Mouse (Mus musculus) megakaryocyte progenitor cell, adult 5-6 weeks (primary cell): Measurements from ENCODE around the gene Lmna. TPM values are rescaled to one million over a fixed set of nuclear protein-coding genes. Genes with fewer than 3 reads are reported as not detected.

Source experiments
- ATAC-seq: replicated peaks from 2 replicates; pipeline ENCODE4 v1.8.0; 2016; ENCODE audit warnings: mild to moderate bottlenecking, moderate TSS enrichment, inconsistent platforms; ENCODE audit not compliant: poor library complexity
- total RNA-seq, 2 experiments: library from RNA; stranded (forward) in 1 of 2; stranded (reverse) in 1 of 2; fragments of 157-497, 149-512 nt in 1 of 2; fragments of 200-1000 nt in 1 of 2; gene quantifications; 2 replicates each; pipeline versions ENCODE4 v1.2.3 to v1.2.4; 2015 to 2017

Lmna gene
- total RNA-seq, 2 experiments from 2014 or later = 2.6 to 5.8 TPM

- ATAC-seq = no peak
These were observed 59.2 kb downstream of the Lmna start for GRCm38 (mm10) chr3:88450379-88451131.

DNA sequence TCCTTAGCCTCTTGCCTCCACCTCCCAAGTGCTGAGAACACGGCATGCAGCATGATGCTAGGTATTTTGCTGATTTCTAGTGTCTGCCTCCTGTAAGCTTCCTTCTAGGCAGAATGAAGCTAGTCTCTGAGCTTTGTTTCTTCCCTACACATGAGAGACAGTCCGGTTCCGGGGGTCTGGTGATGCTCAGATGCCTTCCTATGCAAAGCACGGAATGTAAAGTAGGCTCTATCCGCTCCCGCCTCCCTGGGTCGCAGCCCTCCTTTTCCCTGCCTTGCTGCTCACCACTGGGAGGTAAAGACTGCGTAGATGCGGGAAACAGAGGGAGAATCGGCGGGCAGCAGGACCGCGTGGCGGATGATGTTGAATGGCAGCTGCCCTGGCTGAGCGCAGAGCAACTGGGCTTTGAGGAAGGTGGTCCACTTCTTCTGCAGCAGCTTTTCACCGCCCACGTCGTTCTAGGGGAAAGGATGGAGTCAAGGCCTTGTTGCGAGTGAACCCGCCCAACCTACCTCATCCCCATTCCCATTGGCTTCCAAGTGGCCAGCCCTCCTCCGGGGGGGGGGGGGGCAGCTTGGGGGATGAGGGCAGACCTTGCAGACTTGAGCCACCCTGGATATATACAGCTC is 60.2 kb downstream of the Lmna start:
- no peak for ATAC-seq

GRCm38 (mm10) chr3:88448443-88448842 is 61.3 kb downstream of the Lmna start:
- no peak for ATAC-seq

GRCm38 (mm10) chr3:88447676-88448183 is 62.0 kb downstream of the Lmna start:
- peak; percentile 59 for ATAC-seq

- 0 out of 2 replicates have a peak, but pooled peaks have one; percentile 30 for ATAC-seq
These were observed 63.2 kb downstream of the Lmna start for GRCm38 (mm10) chr3:88446471-88447123.

GRCm38 (mm10) chr3:88442888-88443287 is 66.9 kb downstream of the Lmna start:
- peak; percentile 59 for ATAC-seq

GRCm38 (mm10) chr3:88442488-88442887 is 67.3 kb downstream of the Lmna start:
- no peak for ATAC-seq

- peak; percentile 64 for ATAC-seq
These were observed 69.0 kb downstream of the Lmna start for GRCm38 (mm10) chr3:88440500-88441381.

DNA sequence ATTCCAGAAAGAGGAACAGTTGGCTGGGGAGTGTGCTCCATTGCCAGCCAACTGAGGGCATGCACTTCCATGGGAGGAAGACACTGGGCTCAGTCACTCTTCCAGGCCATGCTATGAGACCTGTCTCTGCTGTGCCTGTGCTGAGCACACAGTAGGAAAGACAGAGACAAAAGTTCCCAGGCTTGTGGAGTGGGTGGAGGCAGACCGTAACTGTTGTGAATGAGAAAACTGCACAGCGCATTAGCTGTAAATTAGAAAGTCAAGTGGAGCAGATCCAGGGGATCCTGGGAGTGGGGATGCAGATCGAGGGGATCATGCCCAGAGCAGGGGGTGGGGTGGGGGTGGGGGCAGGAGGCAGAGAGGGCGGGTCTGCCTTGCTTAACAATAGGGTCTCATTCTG is 70.2 kb downstream of the Lmna start:
- ATAC-seq = no peak

DNA sequence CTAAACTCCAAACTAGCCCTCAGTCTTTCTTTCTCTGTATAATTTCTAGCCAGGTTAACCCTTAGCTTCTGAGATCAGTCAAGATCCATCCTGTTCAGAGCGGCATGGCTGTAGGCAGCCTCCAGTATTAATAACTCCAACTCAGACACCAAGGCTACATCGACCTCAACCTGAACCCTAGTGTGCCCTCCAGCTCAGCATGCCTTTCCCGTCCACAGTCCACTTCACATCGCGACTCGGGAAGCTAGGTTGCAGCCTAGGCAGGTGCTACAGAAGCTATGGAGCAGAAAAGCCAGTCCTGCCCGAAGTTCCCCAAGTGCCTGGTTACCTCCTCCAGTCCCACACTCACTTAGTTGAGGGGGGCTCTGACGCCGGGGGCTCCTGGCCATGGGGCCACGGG is 72.3 kb downstream of the Lmna start:
- ATAC-seq = no peak

- peak; percentile 80 for ATAC-seq
These were observed 73.2 kb downstream of the Lmna start for GRCm38 (mm10) chr3:88436395-88437201.

DNA sequence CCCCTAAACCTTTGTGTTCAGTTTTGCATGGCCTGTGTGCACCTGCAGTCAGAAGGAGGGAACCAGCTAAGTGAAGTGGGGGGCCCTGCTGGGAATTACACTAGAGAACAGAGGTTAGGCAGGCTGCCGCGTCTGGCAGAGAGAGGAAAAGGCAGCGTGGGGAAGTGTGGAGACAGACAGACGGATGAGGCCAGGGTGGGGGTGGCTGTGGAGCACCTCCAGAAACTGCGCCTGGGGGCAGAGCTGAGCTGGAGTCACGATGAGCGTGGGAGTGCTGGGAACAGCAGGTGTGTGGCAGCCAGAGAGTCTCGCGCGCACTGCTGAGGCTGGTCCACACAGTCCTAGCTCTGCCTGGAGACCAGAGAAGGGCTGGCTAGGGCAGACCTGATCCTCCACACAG is 74.2 kb downstream of the Lmna start:
- no peak for ATAC-seq

Other genes with a start within 250 kb of the Lmna start
- gene Gm38392, start 222.7 kb downstream of the Lmna start, total RNA-seq (2015) = 0.10 TPM in 1 of 2 replicates, not detected in the other
- not detected in 2 replicates for gene Gm38392, start 222.7 kb downstream of the Lmna start, total RNA-seq (2017)
- 10.3 and 12.2 TPM in 2 replicates for gene Tsacc, start 213.0 kb downstream of the Lmna start, total RNA-seq (2015)
- gene Tsacc, start 213.0 kb downstream of the Lmna start, total RNA-seq (2017) = 4.1 and 5.3 TPM in 2 replicates
- 620 and 719 TPM in 2 replicates for gene Cct3, start 212.8 kb downstream of the Lmna start, total RNA-seq (2015)
- gene Cct3, start 212.8 kb downstream of the Lmna start, total RNA-seq (2017) = 355 and 383 TPM in 2 replicates
- 86.5 and 116 TPM in 2 replicates for gene Glmp, start 184.9 kb downstream of the Lmna start, total RNA-seq (2015)
- gene Glmp, start 184.9 kb downstream of the Lmna start, total RNA-seq (2017) = 20.2 and 23.9 TPM in 2 replicates
- 1.1 and 1.9 TPM in 2 replicates for gene Tmem79, start 173.8 kb downstream of the Lmna start, total RNA-seq (2015)
- 1.3 and 2.3 TPM in 2 replicates for gene Tmem79, start 173.8 kb downstream of the Lmna start, total RNA-seq (2017)
- gene Smg5, start 173.7 kb downstream of the Lmna start, total RNA-seq (2015) = 31.3 and 31.6 TPM in 2 replicates
- gene Smg5, start 173.7 kb downstream of the Lmna start, total RNA-seq (2017) = 59.8 and 62.6 TPM in 2 replicates
- 0.15 TPM in 1 of 2 replicates, not detected in the other for gene Paqr6, start 145.4 kb downstream of the Lmna start, total RNA-seq (2015)
- gene Paqr6, start 145.4 kb downstream of the Lmna start, total RNA-seq (2017) = not detected in 2 replicates
- not detected in 2 replicates for gene Bglap3, start 137.2 kb downstream of the Lmna start, total RNA-seq (2015)
- gene Bglap3, start 137.2 kb downstream of the Lmna start, total RNA-seq (2017) = not detected in 2 replicates
- gene Bglap2, start 131.3 kb downstream of the Lmna start, total RNA-seq (2015) = not detected in 2 replicates
- gene Bglap2, start 131.3 kb downstream of the Lmna start, total RNA-seq (2017) = not detected in 2 replicates
- not detected in 2 replicates for gene Bglap, start 125.5 kb downstream of the Lmna start, total RNA-seq (2015)
- not detected in 2 replicates for gene Bglap, start 125.5 kb downstream of the Lmna start, total RNA-seq (2017)
- gene Pmf1, start 99.6 kb downstream of the Lmna start, total RNA-seq (2015) = 161 and 165 TPM in 2 replicates
- gene Pmf1, start 99.6 kb downstream of the Lmna start, total RNA-seq (2017) = 121 and 129 TPM in 2 replicates
- gene Slc25a44, start 84.8 kb downstream of the Lmna start, total RNA-seq (2015) = 10.3 and 11.1 TPM in 2 replicates
- 16.2 and 17.9 TPM in 2 replicates for gene Slc25a44, start 84.8 kb downstream of the Lmna start, total RNA-seq (2017)
- 32.7 and 43.1 TPM in 2 replicates for gene Sema4a, start 48.8 kb downstream of the Lmna start, total RNA-seq (2015)
- gene Sema4a, start 48.8 kb downstream of the Lmna start, total RNA-seq (2017) = 25.9 and 39.4 TPM in 2 replicates
- gene Mex3a, start 22.4 kb upstream of the Lmna start, total RNA-seq (2015) = 3.8 and 3.9 TPM in 2 replicates
- gene Mex3a, start 22.4 kb upstream of the Lmna start, total RNA-seq (2017) = 1.7 and 2.8 TPM in 2 replicates
- 0.17 TPM in 1 of 2 replicates, not detected in the other for gene Rab25, start 38.3 kb upstream of the Lmna start, total RNA-seq (2015)
- 0.37 TPM in 1 of 2 replicates, not detected in the other for gene Rab25, start 38.3 kb upstream of the Lmna start, total RNA-seq (2017)
- gene Lamtor2, start 43.1 kb upstream of the Lmna start, total RNA-seq (2015) = 42.4 and 46.4 TPM in 2 replicates
- gene Lamtor2, start 43.1 kb upstream of the Lmna start, total RNA-seq (2017) = 93.9 and 115 TPM in 2 replicates
- gene Ubqln4, start 43.8 kb upstream of the Lmna start, total RNA-seq (2015) = 42.0 and 49.7 TPM in 2 replicates
- gene Ubqln4, start 43.8 kb upstream of the Lmna start, total RNA-seq (2017) = 40.6 and 47.5 TPM in 2 replicates
- gene Ssr2, start 65.9 kb upstream of the Lmna start, total RNA-seq (2015) = 438 and 488 TPM in 2 replicates
- gene Ssr2, start 65.9 kb upstream of the Lmna start, total RNA-seq (2017) = 213 and 253 TPM in 2 replicates
- gene Arhgef2, start 96.0 kb upstream of the Lmna start, total RNA-seq (2015) = 94.1 and 112 TPM in 2 replicates
- gene Arhgef2, start 96.0 kb upstream of the Lmna start, total RNA-seq (2017) = 55.7 and 88.3 TPM in 2 replicates
- not detected in 2 replicates for gene Rxfp4, start 143.2 kb upstream of the Lmna start, total RNA-seq (2015)
- not detected in 2 replicates for gene Rxfp4, start 143.2 kb upstream of the Lmna start, total RNA-seq (2017)
- gene Khdc4, start 175.8 kb upstream of the Lmna start, total RNA-seq (2015) = 47.3 and 47.4 TPM in 2 replicates
- gene Khdc4, start 175.8 kb upstream of the Lmna start, total RNA-seq (2017) = 38.1 and 48.1 TPM in 2 replicates
- 13.3 and 19.8 TPM in 2 replicates for gene Rit1, start 206.9 kb upstream of the Lmna start, total RNA-seq (2015)
- gene Rit1, start 206.9 kb upstream of the Lmna start, total RNA-seq (2017) = 20.2 and 21.4 TPM in 2 replicates